Mouse (Mus musculus): ENCODE measurements around the gene Irx4. TPM values are rescaled to one million over a fixed set of nuclear protein-coding genes. Genes with fewer than 3 reads are reported as not detected.

The Irx4 gene
- polyA plus RNA-seq, 1 experiment = not detected

- H3K36me3 ChIP-seq (ENCODE audit: control insufficient read depth, insufficient read depth, low read length) = no peaks in the 10 kb centered on the region
- peaks cover 7% of the 10 kb centered on the region; the same call in 1 of the 2 replicates for H3K27me3 ChIP-seq (ENCODE audit: control insufficient read depth, insufficient read depth, low read length)
- H3K27ac ChIP-seq (ENCODE audit: control insufficient read depth, insufficient read depth, low read depth, low read length) = no peak overlapping the region
- no peak for TF ChIP-seq CTCF (IDR thresholded peaks at IDR 0.05; ENCODE audit: control insufficient read depth, insufficient read depth, insufficient replicate concordance, low read depth, low read length)
- no peak for TF ChIP-seq POLR2A (IDR thresholded peaks at IDR 0.05; ENCODE audit: control insufficient read depth, low read depth, low read length)
- H3K4me1 ChIP-seq (ENCODE audit: control insufficient read depth, insufficient read depth, low read length) = peaks cover 8% of the 10 kb centered on the region
- H3K4me3 ChIP-seq (ENCODE audit: control insufficient read depth, low read depth, low read length) = no peak overlapping the region
These were observed 9.6 kb downstream of the Irx4 start for GRCm38 (mm10) chr13:73269891-73270290.

- H3K27ac ChIP-seq (ENCODE audit: control insufficient read depth, insufficient read depth, low read depth, low read length) = no peak overlapping the region
- peaks cover 4% of the 10 kb centered on the region; the same call in 1 of the 2 replicates for H3K27me3 ChIP-seq (ENCODE audit: control insufficient read depth, insufficient read depth, low read length)
- H3K4me1 ChIP-seq (ENCODE audit: control insufficient read depth, insufficient read depth, low read length) = peaks cover 6% of the 10 kb centered on the region
- H3K36me3 ChIP-seq (ENCODE audit: control insufficient read depth, insufficient read depth, low read length) = no peaks in the 10 kb centered on the region
- TF ChIP-seq POLR2A (IDR thresholded peaks at IDR 0.05; ENCODE audit: control insufficient read depth, low read depth, low read length) = no peak
- no peak for TF ChIP-seq CTCF (IDR thresholded peaks at IDR 0.05; ENCODE audit: control insufficient read depth, insufficient read depth, insufficient replicate concordance, low read depth, low read length)
- no peak overlapping the region for H3K4me3 ChIP-seq (ENCODE audit: control insufficient read depth, low read depth, low read length)
These were observed 10.3 kb downstream of the Irx4 start for GRCm38 (mm10) chr13:73270451-73271081.

GRCm38 (mm10) chr13:73271336-73272242 lies 11.3 kb downstream of the Irx4 start:
- H3K27ac ChIP-seq (ENCODE audit: control insufficient read depth, insufficient read depth, low read depth, low read length) = no peak overlapping the region
- no peaks in the 10 kb centered on the region for H3K36me3 ChIP-seq (ENCODE audit: control insufficient read depth, insufficient read depth, low read length)
- H3K4me3 ChIP-seq (ENCODE audit: control insufficient read depth, low read depth, low read length) = no peak overlapping the region
- no peak for TF ChIP-seq POLR2A (IDR thresholded peaks at IDR 0.05; ENCODE audit: control insufficient read depth, low read depth, low read length)
- TF ChIP-seq CTCF (IDR thresholded peaks at IDR 0.05; ENCODE audit: control insufficient read depth, insufficient read depth, insufficient replicate concordance, low read depth, low read length) = no peak
- H3K27me3 ChIP-seq (ENCODE audit: control insufficient read depth, insufficient read depth, low read length) = peaks cover 4% of the 10 kb centered on the region; the same call in 1 of the 2 replicates
- peaks cover 6% of the 10 kb centered on the region for H3K4me1 ChIP-seq (ENCODE audit: control insufficient read depth, insufficient read depth, low read length)

GRCm38 (mm10) chr13:73272794-73273282 lies 12.6 kb downstream of the Irx4 start:
- Histone ChIP-seq H3K36me3 (ENCODE audit: control insufficient read depth, insufficient read depth, low read length) (no peaks in the 10 kb centered on the region), H3K4me1 (ENCODE audit: control insufficient read depth, insufficient read depth, low read length) (peaks cover 6% of the 10 kb centered on the region), H3K27ac (ENCODE audit: control insufficient read depth, insufficient read depth, low read depth, low read length) (no peak overlapping the region), H3K4me3 (ENCODE audit: control insufficient read depth, low read depth, low read length) (no peak overlapping the region), H3K27me3 (ENCODE audit: control insufficient read depth, insufficient read depth, low read length) (peaks cover 4% of the 10 kb centered on the region; the same call in 1 of the 2 replicates)
- TF ChIP-seq POLR2A (IDR thresholded peaks at IDR 0.05; ENCODE audit: control insufficient read depth, low read depth, low read length) (no peak), CTCF (IDR thresholded peaks at IDR 0.05; ENCODE audit: control insufficient read depth, insufficient read depth, insufficient replicate concordance, low read depth, low read length) (no peak)

GRCm38 (mm10) chr13:73273536-73273935 lies 13.3 kb downstream of the Irx4 start:
- no peak for TF ChIP-seq CTCF (IDR thresholded peaks at IDR 0.05; ENCODE audit: control insufficient read depth, insufficient read depth, insufficient replicate concordance, low read depth, low read length)
- no peak overlapping the region for H3K4me3 ChIP-seq (ENCODE audit: control insufficient read depth, low read depth, low read length)
- H3K36me3 ChIP-seq (ENCODE audit: control insufficient read depth, insufficient read depth, low read length) = no peaks in the 10 kb centered on the region
- H3K27me3 ChIP-seq (ENCODE audit: control insufficient read depth, insufficient read depth, low read length) = peaks cover 4% of the 10 kb centered on the region; the same call in 1 of the 2 replicates
- no peak overlapping the region for H3K27ac ChIP-seq (ENCODE audit: control insufficient read depth, insufficient read depth, low read depth, low read length)
- H3K4me1 ChIP-seq (ENCODE audit: control insufficient read depth, insufficient read depth, low read length) = peaks cover 2% of the 10 kb centered on the region; the same call in 1 of the 2 replicates

GRCm38 (mm10) chr13:73277361-73277760 lies 17.1 kb downstream of the Irx4 start:
- no peaks in the 10 kb centered on the region; the same call in 1 of the 2 replicates for H3K27me3 ChIP-seq (ENCODE audit: control insufficient read depth, insufficient read depth, low read length)

GRCm38 (mm10) chr13:73277797-73278196 lies 17.5 kb downstream of the Irx4 start:
- H3K4me3 ChIP-seq (ENCODE audit: control insufficient read depth, low read depth, low read length) = no peak overlapping the region
- no peaks in the 10 kb centered on the region for H3K27me3 ChIP-seq (ENCODE audit: control insufficient read depth, insufficient read depth, low read length)

More at GRCm38 (mm10) chr13:73277361-73277760, 17.1 kb downstream of the Irx4 start:
- H3K27ac ChIP-seq (ENCODE audit: control insufficient read depth, insufficient read depth, low read depth, low read length) = no peak overlapping the region
- no peaks in the 10 kb centered on the region for H3K4me1 ChIP-seq (ENCODE audit: control insufficient read depth, insufficient read depth, low read length)
- TF ChIP-seq CTCF (IDR thresholded peaks at IDR 0.05; ENCODE audit: control insufficient read depth, insufficient read depth, insufficient replicate concordance, low read depth, low read length) = no peak
- TF ChIP-seq POLR2A (IDR thresholded peaks at IDR 0.05; ENCODE audit: control insufficient read depth, low read depth, low read length) = no peak
- H3K36me3 ChIP-seq (ENCODE audit: control insufficient read depth, insufficient read depth, low read length) = no peaks in the 10 kb centered on the region
- no peak overlapping the region for H3K4me3 ChIP-seq (ENCODE audit: control insufficient read depth, low read depth, low read length)

More at GRCm38 (mm10) chr13:73277797-73278196, 17.5 kb downstream of the Irx4 start:
- Histone ChIP-seq H3K27ac (ENCODE audit: control insufficient read depth, insufficient read depth, low read depth, low read length) (no peak overlapping the region), H3K36me3 (ENCODE audit: control insufficient read depth, insufficient read depth, low read length) (no peaks in the 10 kb centered on the region), H3K4me1 (ENCODE audit: control insufficient read depth, insufficient read depth, low read length) (no peaks in the 10 kb centered on the region)
- TF ChIP-seq POLR2A (IDR thresholded peaks at IDR 0.05; ENCODE audit: control insufficient read depth, low read depth, low read length) (no peak), CTCF (IDR thresholded peaks at IDR 0.05; ENCODE audit: control insufficient read depth, insufficient read depth, insufficient replicate concordance, low read depth, low read length) (no peak)
